Mouse (Mus musculus): ENCODE measurements around the gene Zmiz2.
"Not testable (repeated sequence)": the region's sequence is repeated elsewhere in the genome, so short reads cannot be mapped to it uniquely, and the experiment has no call there.

Zmiz2 gene

GRCm38 (mm10) chr11:6388726-6389413 lies at the start of gene Zmiz2:
Gene Zmiz2, plus strand, starts transcription at chr11:6389074.
- peak; percentile 96 for DNase-seq

- DNase-seq: no peak
These were observed 42.9 kb upstream of the Zmiz2 start for GRCm38 (mm10) chr11:6345956-6346355.

- DNase-seq: no peak
These were observed 41.9 kb upstream of the Zmiz2 start for GRCm38 (mm10) chr11:6346966-6347365.

- no peak for DNase-seq
These were observed 40.1 kb upstream of the Zmiz2 start for GRCm38 (mm10) chr11:6348681-6349200.

- no peak for DNase-seq
These were observed 39.3 kb upstream of the Zmiz2 start for GRCm38 (mm10) chr11:6349586-6349985.

GRCm38 (mm10) chr11:6355106-6355505 lies 33.8 kb upstream of the Zmiz2 start:
- no peak for DNase-seq

- DNase-seq: no peak
These were observed 24.1 kb upstream of the Zmiz2 start for GRCm38 (mm10) chr11:6364581-6365275.

GRCm38 (mm10) chr11:6365885-6366284 lies 23.0 kb upstream of the Zmiz2 start:
- peak; percentile 62 for DNase-seq

GRCm38 (mm10) chr11:6366434-6366833 lies 22.4 kb upstream of the Zmiz2 start:
- no peak for DNase-seq

- DNase-seq: no peak
These were observed 21.7 kb upstream of the Zmiz2 start for GRCm38 (mm10) chr11:6367156-6367555.

- DNase-seq: not testable (repeated sequence)
These were observed 20.9 kb upstream of the Zmiz2 start for GRCm38 (mm10) chr11:6367986-6368385.

GRCm38 (mm10) chr11:6371376-6372155 lies 17.3 kb upstream of the Zmiz2 start:
- DNase-seq: no peak

- DNase-seq: no peak
These were observed 16.1 kb upstream of the Zmiz2 start for GRCm38 (mm10) chr11:6372784-6373183.

GRCm38 (mm10) chr11:6380916-6381315 lies 8.0 kb upstream of the Zmiz2 start:
- DNase-seq: no peak

GRCm38 (mm10) chr11:6388126-6388725 lies 648 bp upstream of the Zmiz2 start:
- no peak for DNase-seq

GRCm38 (mm10) chr11:6389483-6389921 lies 628 bp downstream of the Zmiz2 start:
- no peak for DNase-seq

GRCm38 (mm10) chr11:6390376-6391053 lies 1.6 kb downstream of the Zmiz2 start:
- no peak for DNase-seq

- DNase-seq: no peak
These were observed 2.8 kb downstream of the Zmiz2 start for GRCm38 (mm10) chr11:6391516-6392276.

GRCm38 (mm10) chr11:6392857-6393256 lies 4.0 kb downstream of the Zmiz2 start:
- no peak for DNase-seq

- DNase-seq: no peak
These were observed 5.0 kb downstream of the Zmiz2 start for GRCm38 (mm10) chr11:6393866-6394265.

- DNase-seq: no peak
These were observed 6.7 kb downstream of the Zmiz2 start for GRCm38 (mm10) chr11:6395565-6395964.

GRCm38 (mm10) chr11:6398141-6398540 lies 9.3 kb downstream of the Zmiz2 start:
- DNase-seq: peak; percentile 31
